Mouse (Mus musculus): ENCODE results near the gene Nipal3. TPM values are rescaled to one million over a fixed set of nuclear protein-coding genes. Genes with fewer than 3 reads are reported as not detected.
A peak's percentile ranks its signal among the peaks of the same experiment; 100 is the strongest.

Nipal3 gene
- polyA plus RNA-seq, 1 experiment from 2014 or later = 2.7 TPM

- no peaks in the 10 kb centered on the region for H3K9me3 ChIP-seq (ENCODE audit: control insufficient read depth, low read length)
- 2% methylated on average over 33 of the region's 33 CpGs for WGBS
- peaks cover 4% of the 10 kb centered on the region; the same call in 1 of the 2 replicates for H3K36me3 ChIP-seq (ENCODE audit: control insufficient read depth, insufficient read depth, low read length)
- peak overlapping the region; percentile 37 for H3K9ac ChIP-seq (ENCODE audit: low read depth, low read length)
- peak overlapping the region; percentile 73 for H3K4me3 ChIP-seq (ENCODE audit: low read length)
- no peaks in the 10 kb centered on the region for H3K4me1 ChIP-seq (ENCODE audit: control insufficient read depth, insufficient read depth, low read length)
- H3K27me3 ChIP-seq (ENCODE audit: control insufficient read depth, insufficient read depth, low read length) = no peaks in the 10 kb centered on the region
- no peak overlapping the region for H3K27ac ChIP-seq (ENCODE audit: low read depth, low read length)
- peak overlapping the region; percentile 92 for H3K4me2 ChIP-seq (replicated peaks; ENCODE audit: low read depth, low read length)
- no peak for ATAC-seq (ENCODE audit: low FRiP score, low TSS enrichment)
These were observed 932 bp downstream of the Nipal3 start for GRCm38 (mm10) chr4:135493691-135494520.

GRCm38 (mm10) chr4:135493271-135493670 lies 1.6 kb downstream of the Nipal3 start:
- peak overlapping the region; percentile 73; the same call in 1 of the 2 replicates for H3K4me3 ChIP-seq (ENCODE audit: low read length)
- H3K27ac ChIP-seq (ENCODE audit: low read depth, low read length) = no peak overlapping the region
- 52% methylated on average over 4 of the region's 4 CpGs for WGBS
- H3K9ac ChIP-seq (ENCODE audit: low read depth, low read length) = peak overlapping the region; percentile 37; the same call in 1 of the 2 replicates
- peaks cover 4% of the 10 kb centered on the region; the same call in 1 of the 2 replicates for H3K36me3 ChIP-seq (ENCODE audit: control insufficient read depth, insufficient read depth, low read length)
- H3K9me3 ChIP-seq (ENCODE audit: control insufficient read depth, low read length) = no peaks in the 10 kb centered on the region
- H3K27me3 ChIP-seq (ENCODE audit: control insufficient read depth, insufficient read depth, low read length) = no peaks in the 10 kb centered on the region
- no peaks in the 10 kb centered on the region for H3K4me1 ChIP-seq (ENCODE audit: control insufficient read depth, insufficient read depth, low read length)
- ATAC-seq (ENCODE audit: low FRiP score, low TSS enrichment) = no peak
- peak overlapping the region; percentile 92 for H3K4me2 ChIP-seq (replicated peaks; ENCODE audit: low read depth, low read length)

- no peaks in the 10 kb centered on the region for H3K4me1 ChIP-seq (ENCODE audit: control insufficient read depth, insufficient read depth, low read length)
- no peak overlapping the region for H3K9ac ChIP-seq (ENCODE audit: low read depth, low read length)
- H3K36me3 ChIP-seq (ENCODE audit: control insufficient read depth, insufficient read depth, low read length) = peaks cover 4% of the 10 kb centered on the region; the same call in 1 of the 2 replicates
- H3K9me3 ChIP-seq (ENCODE audit: control insufficient read depth, low read length) = no peaks in the 10 kb centered on the region
- no peak overlapping the region for H3K4me2 ChIP-seq (replicated peaks; ENCODE audit: low read depth, low read length)
- H3K27me3 ChIP-seq (ENCODE audit: control insufficient read depth, insufficient read depth, low read length) = no peaks in the 10 kb centered on the region
- H3K27ac ChIP-seq (ENCODE audit: low read depth, low read length) = no peak overlapping the region
- WGBS = 93% methylated on average over 7 of the region's 7 CpGs
- no peak overlapping the region for H3K4me3 ChIP-seq (ENCODE audit: low read length)
- no peak for ATAC-seq (ENCODE audit: low FRiP score, low TSS enrichment)
These were observed 5.6 kb downstream of the Nipal3 start for GRCm38 (mm10) chr4:135489256-135489655.

GRCm38 (mm10) chr4:135486352-135486751 lies 8.5 kb downstream of the Nipal3 start:
- WGBS = 93% methylated on average over 11 of the region's 11 CpGs
- Histone ChIP-seq H3K9me3 (ENCODE audit: control insufficient read depth, low read length) (no peaks in the 10 kb centered on the region), H3K36me3 (ENCODE audit: control insufficient read depth, insufficient read depth, low read length) (peaks cover 4% of the 10 kb centered on the region; the same call in 1 of the 2 replicates), H3K4me2 (replicated peaks; ENCODE audit: low read depth, low read length) (no peak overlapping the region), H3K27me3 (ENCODE audit: control insufficient read depth, insufficient read depth, low read length) (no peaks in the 10 kb centered on the region), H3K27ac (ENCODE audit: low read depth, low read length) (no peak overlapping the region), H3K4me3 (ENCODE audit: low read length) (no peak overlapping the region), H3K9ac (ENCODE audit: low read depth, low read length) (no peak overlapping the region), H3K4me1 (ENCODE audit: control insufficient read depth, insufficient read depth, low read length) (no peaks in the 10 kb centered on the region)
- no peak for ATAC-seq (ENCODE audit: low FRiP score, low TSS enrichment)

DNA sequence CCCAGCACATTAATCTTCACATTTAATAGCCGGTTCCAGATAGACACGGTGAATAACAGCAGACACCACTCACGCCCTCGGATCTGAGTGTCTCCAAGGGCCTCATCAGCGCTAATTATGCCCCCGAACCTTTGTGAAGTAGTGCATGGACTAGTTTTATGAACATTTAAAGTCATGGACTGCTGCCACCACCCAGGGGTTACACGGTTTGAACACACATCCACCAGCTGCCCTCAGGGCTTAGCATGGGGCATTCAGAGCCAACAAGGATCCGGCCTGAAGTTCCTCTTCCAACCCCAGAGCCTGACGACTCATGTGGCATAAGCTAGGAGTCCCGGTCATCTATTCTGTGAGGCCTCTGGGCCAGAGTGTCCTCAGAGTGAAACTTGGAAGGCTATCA lies 9.8 kb downstream of the Nipal3 start:
- Histone ChIP-seq H3K4me2 (replicated peaks; ENCODE audit: low read depth, low read length) (no peak overlapping the region), H3K4me1 (ENCODE audit: control insufficient read depth, insufficient read depth, low read length) (no peaks in the 10 kb centered on the region), H3K27ac (ENCODE audit: low read depth, low read length) (no peak overlapping the region), H3K36me3 (ENCODE audit: control insufficient read depth, insufficient read depth, low read length) (peaks cover 4% of the 10 kb centered on the region; the same call in 1 of the 2 replicates), H3K27me3 (ENCODE audit: control insufficient read depth, insufficient read depth, low read length) (no peaks in the 10 kb centered on the region), H3K4me3 (ENCODE audit: low read length) (no peak overlapping the region), H3K9ac (ENCODE audit: low read depth, low read length) (no peak overlapping the region), H3K9me3 (ENCODE audit: control insufficient read depth, low read length) (no peaks in the 10 kb centered on the region)
- whole genome bisulfite sequencing = 36% methylated on average over 10 of the region's 10 CpGs
- ATAC-seq (ENCODE audit: low FRiP score, low TSS enrichment) = no peak

- Histone ChIP-seq H3K27ac (ENCODE audit: low read depth, low read length) (no peak overlapping the region), H3K36me3 (ENCODE audit: control insufficient read depth, insufficient read depth, low read length) (no peaks in the 10 kb centered on the region), H3K4me3 (ENCODE audit: low read length) (no peak overlapping the region), H3K27me3 (ENCODE audit: control insufficient read depth, insufficient read depth, low read length) (no peaks in the 10 kb centered on the region), H3K9ac (ENCODE audit: low read depth, low read length) (no peak overlapping the region), H3K4me1 (ENCODE audit: control insufficient read depth, insufficient read depth, low read length) (no peaks in the 10 kb centered on the region), H3K9me3 (ENCODE audit: control insufficient read depth, low read length) (no peaks in the 10 kb centered on the region), H3K4me2 (replicated peaks; ENCODE audit: low read depth, low read length) (no peak overlapping the region)
- ATAC-seq (ENCODE audit: low FRiP score, low TSS enrichment) = no peak
- WGBS = 77% methylated on average over 9 of the region's 9 CpGs
These were observed 14.5 kb downstream of the Nipal3 start for GRCm38 (mm10) chr4:135480370-135480769.

GRCm38 (mm10) chr4:135477851-135478250 lies 17.0 kb downstream of the Nipal3 start:
- Histone ChIP-seq H3K9ac (ENCODE audit: low read depth, low read length) (no peak overlapping the region), H3K4me1 (ENCODE audit: control insufficient read depth, insufficient read depth, low read length) (no peaks in the 10 kb centered on the region), H3K36me3 (ENCODE audit: control insufficient read depth, insufficient read depth, low read length) (no peaks in the 10 kb centered on the region), H3K4me3 (ENCODE audit: low read length) (no peak overlapping the region), H3K27me3 (ENCODE audit: control insufficient read depth, insufficient read depth, low read length) (no peaks in the 10 kb centered on the region), H3K9me3 (ENCODE audit: control insufficient read depth, low read length) (no peaks in the 10 kb centered on the region), H3K4me2 (replicated peaks; ENCODE audit: low read depth, low read length) (no peak overlapping the region), H3K27ac (ENCODE audit: low read depth, low read length) (no peak overlapping the region)
- WGBS = 85% methylated on average over 10 of the region's 10 CpGs
- ATAC-seq (ENCODE audit: low FRiP score, low TSS enrichment) = no peak

DNA sequence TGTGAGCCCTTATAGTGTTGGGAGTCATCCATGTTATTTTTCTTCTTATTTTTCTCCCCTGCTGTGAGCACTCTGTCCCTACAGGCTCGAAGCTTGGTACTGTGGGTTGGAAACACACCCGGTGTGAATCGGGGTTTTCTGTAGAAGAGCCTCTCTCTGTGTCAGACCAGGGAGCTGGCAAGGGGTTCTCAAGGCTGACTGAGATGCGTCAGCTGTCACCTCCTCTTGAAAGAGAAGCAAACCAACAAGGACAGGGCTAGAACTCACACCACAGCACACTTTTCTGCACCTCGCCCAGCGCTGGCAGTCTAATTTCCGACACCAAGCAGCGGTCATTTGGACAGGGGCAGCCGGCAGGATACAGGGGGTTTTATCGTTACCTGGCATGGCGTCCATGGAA lies 31.4 kb downstream of the Nipal3 start:
- Histone ChIP-seq H3K27me3 (ENCODE audit: control insufficient read depth, insufficient read depth, low read length) (no peaks in the 10 kb centered on the region), H3K36me3 (ENCODE audit: control insufficient read depth, insufficient read depth, low read length) (no peaks in the 10 kb centered on the region; the same call in 1 of the 2 replicates), H3K9ac (ENCODE audit: low read depth, low read length) (no peak overlapping the region), H3K27ac (ENCODE audit: low read depth, low read length) (no peak overlapping the region), H3K4me1 (ENCODE audit: control insufficient read depth, insufficient read depth, low read length) (no peaks in the 10 kb centered on the region), H3K9me3 (ENCODE audit: control insufficient read depth, low read length) (no peaks in the 10 kb centered on the region), H3K4me3 (ENCODE audit: low read length) (no peak overlapping the region), H3K4me2 (replicated peaks; ENCODE audit: low read depth, low read length) (no peak overlapping the region)
- WGBS = 93% methylated on average over 11 of the region's 11 CpGs
- no peak for ATAC-seq (ENCODE audit: low FRiP score, low TSS enrichment)

DNA sequence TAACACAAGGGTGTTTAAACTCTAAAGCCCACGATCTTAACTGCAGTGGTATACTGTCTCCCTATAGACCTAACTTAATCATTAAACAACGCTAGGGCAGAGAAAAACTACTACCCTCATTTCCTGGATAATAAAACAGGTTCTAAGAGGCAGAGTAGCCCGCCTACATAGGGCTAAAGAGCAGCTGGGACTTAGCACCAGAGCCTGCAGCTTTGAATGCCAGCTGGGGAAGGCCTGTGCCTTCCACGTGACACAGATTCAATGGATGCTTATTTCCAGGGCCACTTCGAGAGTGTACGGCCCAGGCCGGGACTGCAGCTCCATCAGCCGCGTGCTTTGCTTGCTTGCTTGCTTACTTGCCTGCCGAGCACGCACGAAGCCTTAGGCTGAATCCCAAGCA lies 41.3 kb downstream of the Nipal3 start:
- peak; percentile 65; the same call in 1 of the 2 replicates for ATAC-seq (ENCODE audit: low FRiP score, low TSS enrichment)
- H3K4me2 ChIP-seq (replicated peaks; ENCODE audit: low read depth, low read length) = no peak overlapping the region
- peak overlapping the region; percentile 30; the same call in 1 of the 2 replicates for H3K27ac ChIP-seq (ENCODE audit: low read depth, low read length)
- 33% methylated on average over 12 of the region's 12 CpGs for WGBS
- H3K27me3 ChIP-seq (ENCODE audit: control insufficient read depth, insufficient read depth, low read length) = no peaks in the 10 kb centered on the region
- H3K4me1 ChIP-seq (ENCODE audit: control insufficient read depth, insufficient read depth, low read length) = peaks cover 18% of the 10 kb centered on the region
- no peaks in the 10 kb centered on the region for H3K9me3 ChIP-seq (ENCODE audit: control insufficient read depth, low read length)
- H3K4me3 ChIP-seq (ENCODE audit: low read length) = no peak overlapping the region
- H3K9ac ChIP-seq (ENCODE audit: low read depth, low read length) = 0 out of 2 replicates have a peak overlapping the region, but pooled peaks have one; percentile 31
- H3K36me3 ChIP-seq (ENCODE audit: control insufficient read depth, insufficient read depth, low read length) = no peaks in the 10 kb centered on the region

Data from kidney, embryonic 14.5 days (tissue).